Mouse (Mus musculus) lung, postnatal 0 days (tissue): ENCODE measurements around the gene Uimc1. TPM values are rescaled to one million over a fixed set of nuclear protein-coding genes. Genes with fewer than 3 reads are reported as not detected.

Experiments
- ATAC-seq: fragments of 200-750 bp; cut with Nextera tagmentation; 2 replicates; pipeline ENCODE4 v1.8.0; 2017; ENCODE audit warnings: moderate library complexity
- DNase-seq: peaks from one replicate; pipeline ENCODE4 v3.0.0-alpha.2; 2016; ENCODE audit warnings: low spot score
- H3K27ac ChIP-seq: fragments of 300-500 bp; sonication (generic); 2 replicates; pipeline ENCODE4 v1.5.1; 2014; ENCODE audit warnings: antibody characterized with exemption, mild to moderate bottlenecking, low read length, mixed read lengths
- H3K27me3 ChIP-seq: fragments of 300-500 bp; sonication (generic); replicated peaks from 2 replicates; pipeline ENCODE4 v1.6.1; 2014; ENCODE audit warnings: low read length, mixed read lengths; ENCODE audit not compliant: insufficient read depth
- H3K36me3 ChIP-seq: fragments of 300-500 bp; sonication (generic); 2 replicates; pipeline ENCODE4 v1.6.1; 2014; ENCODE audit warnings: low read length, mixed read lengths; ENCODE audit not compliant: insufficient read depth
- H3K4me1 ChIP-seq: fragments of 300-500 bp; sonication (generic); 2 replicates; pipeline ENCODE4 v1.6.1; 2014; ENCODE audit warnings: antibody characterized with exemption, low read depth, low read length, mixed read lengths; ENCODE audit not compliant: insufficient read depth
- H3K4me2 ChIP-seq: fragments of 300-500 bp; sonication (generic); replicated peaks from 2 replicates; pipeline ENCODE4 v1.6.1; 2014; ENCODE audit warnings: low read depth, mild to moderate bottlenecking, low read length, moderate library complexity, mixed read lengths
- H3K4me3 ChIP-seq: fragments of 300-500 bp; sonication (generic); 2 replicates; pipeline ENCODE4 v1.5.1; 2014; ENCODE audit warnings: low read depth, low read length
- H3K9ac ChIP-seq: fragments of 300-500 bp; sonication (generic); replicated peaks from 2 replicates; pipeline ENCODE4 v1.6.1; 2014; ENCODE audit warnings: low read depth, mild to moderate bottlenecking
- H3K9me3 ChIP-seq: fragments of 300-500 bp; sonication (generic); 2 replicates; pipeline ENCODE4 v1.6.1; 2016; ENCODE audit warnings: low read length, mixed read lengths
- CTCF ChIP-seq: IDR thresholded peaks from 2 replicates; pipeline ENCODE4 v1.5.1; 2016; ENCODE audit warnings: antibody characterized with exemption, mild to moderate bottlenecking
- EP300 ChIP-seq: IDR thresholded peaks from 2 replicates; pipeline ENCODE4 v1.6.1; 2016; ENCODE audit warnings: antibody characterized with exemption, mild to moderate bottlenecking, control low read depth
- WGBS: fragments of 180-500 bp; shearing (Covaris S2); extraction: QIAGEN DNeasy Blood & Tissue Kit; methylation state at CpG from one replicate; pipeline ENCODE4 v1.1.7; 2014; 5-methylcytosine and 5-hydroxymethylcytosine counted together
- polyA plus RNA-seq: library from polyadenylated mRNA; unstranded; fragments of >200 nt; fragmentation: Nextera tagmentation; extraction: Ambion mirVana; gene quantifications from 2 replicates; pipeline ENCODE4 v1.2.1, GENCODE M21; 2015

The Uimc1 gene
- polyA plus RNA-seq, 1 experiment from 2014 or later: 21.6 TPM

- H3K36me3 ChIP-seq: no peaks in the 10 kb centered on the region
- H3K4me1 ChIP-seq: no peaks in the 10 kb centered on the region
- TF ChIP-seq CTCF (no peak), EP300 (no peak)
- 27% methylated on average over 4 of the region's 4 CpGs for WGBS
- no peaks in the 10 kb centered on the region for H3K9me3 ChIP-seq
- no peak overlapping the region for H3K27ac ChIP-seq
- no peaks in the 10 kb centered on the region for H3K27me3 ChIP-seq
- no peak overlapping the region for H3K4me2 ChIP-seq
- no peak overlapping the region for H3K9ac ChIP-seq
- H3K4me3 ChIP-seq: no peak overlapping the region
- DNase-seq (no peak), ATAC-seq (no peak)
Observed at GRCm38 (mm10) chr13:54994576-54994975, 105.5 kb downstream of the Uimc1 start.

GRCm38 (mm10) chr13:54992215-54992614 lies 107.9 kb downstream of the Uimc1 start:
- Histone ChIP-seq H3K4me3 (no peak overlapping the region), H3K9me3 (no peaks in the 10 kb centered on the region), H3K9ac (no peak overlapping the region), H3K27me3 (no peaks in the 10 kb centered on the region), H3K36me3 (no peaks in the 10 kb centered on the region), H3K4me1 (no peaks in the 10 kb centered on the region), H3K4me2 (no peak overlapping the region), H3K27ac (no peak overlapping the region)
- DNase-seq: no peak
- no peak for ATAC-seq
- WGBS: 89% methylated on average over 7 of the region's 7 CpGs
- no peak for TF ChIP-seq EP300
- no peak for TF ChIP-seq CTCF

DNA sequence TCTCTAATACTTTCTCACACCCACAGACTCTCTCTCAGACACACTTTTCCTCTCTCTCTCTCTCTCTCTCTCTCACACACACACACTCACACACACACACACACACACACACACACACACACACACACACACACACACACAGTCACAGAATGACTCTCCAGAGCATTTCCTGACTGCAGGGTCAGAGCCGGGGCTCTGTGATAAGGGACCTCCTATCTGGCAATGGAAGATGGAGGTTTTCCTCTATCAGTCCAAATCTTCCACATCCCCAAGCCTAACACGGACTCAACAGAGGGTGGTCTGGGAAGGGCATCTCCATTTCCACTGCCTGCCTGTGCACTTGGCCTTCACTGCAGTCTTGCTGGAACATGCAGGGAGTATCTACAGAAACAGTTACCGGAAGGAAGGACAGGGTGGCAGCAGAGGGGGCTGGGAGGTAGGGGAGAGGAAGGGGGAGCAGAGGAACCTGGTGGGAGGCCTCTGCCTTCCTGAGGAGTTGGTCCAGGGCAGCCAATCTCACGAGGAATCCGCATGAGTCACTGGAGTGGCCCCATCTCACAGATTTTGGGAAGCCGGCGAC lies 111.8 kb downstream of the Uimc1 start:
- Histone ChIP-seq H3K36me3 (no peaks in the 10 kb centered on the region), H3K27ac (no peak overlapping the region), H3K4me3 (no peak overlapping the region), H3K4me2 (no peak overlapping the region), H3K4me1 (no peaks in the 10 kb centered on the region), H3K27me3 (no peaks in the 10 kb centered on the region), H3K9me3 (no peaks in the 10 kb centered on the region), H3K9ac (no peak overlapping the region)
- DNase-seq: no peak
- TF ChIP-seq EP300 (no peak), CTCF (no peak)
- WGBS: 28% methylated on average over 7 of the region's 7 CpGs
- ATAC-seq: no peak; the same call in 1 of the 2 replicates

DNA sequence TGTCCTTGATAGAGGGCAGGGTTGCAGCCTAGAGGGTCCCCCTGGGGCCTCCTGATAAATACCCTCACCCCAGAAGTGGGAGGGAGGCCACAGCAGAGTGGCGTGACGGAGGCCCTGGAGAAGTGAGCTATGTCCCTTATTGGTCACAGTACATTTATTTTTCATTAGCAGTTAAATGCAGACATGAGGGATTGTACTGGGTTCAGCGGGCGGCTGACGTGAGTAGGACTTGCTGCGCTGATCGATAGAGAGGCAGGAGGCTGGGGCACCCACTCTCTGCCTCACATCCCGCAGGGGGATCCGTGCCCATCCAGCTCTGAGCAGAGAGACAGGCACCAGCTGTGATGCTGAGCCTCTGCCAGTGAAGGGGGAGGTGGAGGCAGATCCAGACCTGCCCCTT lies 112.7 kb downstream of the Uimc1 start:
- TF ChIP-seq EP300: no peak
- TF ChIP-seq CTCF: no peak
- Histone ChIP-seq H3K9me3 (no peaks in the 10 kb centered on the region), H3K4me1 (no peaks in the 10 kb centered on the region), H3K27me3 (no peaks in the 10 kb centered on the region), H3K4me2 (no peak overlapping the region), H3K4me3 (no peak overlapping the region), H3K27ac (no peak overlapping the region), H3K9ac (no peak overlapping the region), H3K36me3 (no peaks in the 10 kb centered on the region)
- DNase-seq: no peak
- no peak for ATAC-seq
- 76% methylated on average over 9 of the region's 9 CpGs for WGBS

GRCm38 (mm10) chr13:54983614-54984013 lies 116.5 kb downstream of the Uimc1 start:
- no peaks in the 10 kb centered on the region for H3K9me3 ChIP-seq
- no peaks in the 10 kb centered on the region for H3K4me1 ChIP-seq
- no peak overlapping the region for H3K9ac ChIP-seq
- TF ChIP-seq CTCF (peak; percentile 50), EP300 (no peak)
- no peak for DNase-seq
- no peak overlapping the region for H3K4me2 ChIP-seq
- ATAC-seq: no peak
- no peaks in the 10 kb centered on the region for H3K36me3 ChIP-seq
- no peak overlapping the region for H3K4me3 ChIP-seq
- WGBS: 60% methylated on average over 2 of the region's 2 CpGs
- no peaks in the 10 kb centered on the region for H3K27me3 ChIP-seq
- H3K27ac ChIP-seq: no peak overlapping the region

DNA sequence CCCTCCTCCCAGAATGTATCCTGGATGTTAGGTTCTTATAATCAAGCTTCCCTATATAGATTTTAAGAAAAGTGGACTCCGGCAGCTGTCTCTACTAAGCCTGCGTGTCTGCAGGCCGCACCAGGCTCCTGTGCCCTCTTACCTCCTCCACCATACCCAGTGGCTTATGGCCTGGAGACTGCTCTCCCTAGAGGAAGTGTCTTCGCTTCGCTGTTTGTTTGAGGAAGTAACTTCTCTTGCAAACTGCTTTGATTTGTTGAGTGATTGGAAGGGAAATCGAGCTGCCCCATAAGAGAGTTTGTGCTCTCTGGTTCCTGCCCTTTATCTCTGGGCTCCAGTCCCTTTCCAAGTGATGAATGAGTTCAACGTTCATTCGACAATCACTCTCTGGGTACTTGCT lies 117.1 kb downstream of the Uimc1 start:
- ATAC-seq: no peak
- Histone ChIP-seq H3K36me3 (no peaks in the 10 kb centered on the region), H3K4me1 (no peaks in the 10 kb centered on the region), H3K4me2 (no peak overlapping the region), H3K27ac (no peak overlapping the region), H3K4me3 (no peak overlapping the region), H3K9ac (no peak overlapping the region), H3K9me3 (no peaks in the 10 kb centered on the region), H3K27me3 (no peaks in the 10 kb centered on the region)
- peak; percentile 12 for DNase-seq
- TF ChIP-seq EP300: no peak
- TF ChIP-seq CTCF: no peak
- 59% methylated on average over 8 of the region's 8 CpGs for WGBS

- Histone ChIP-seq H3K9ac (no peak overlapping the region), H3K4me3 (no peak overlapping the region), H3K9me3 (no peaks in the 10 kb centered on the region), H3K27ac (no peak overlapping the region), H3K4me1 (no peaks in the 10 kb centered on the region), H3K27me3 (no peaks in the 10 kb centered on the region), H3K36me3 (no peaks in the 10 kb centered on the region), H3K4me2 (no peak overlapping the region)
- TF ChIP-seq EP300 (no peak), CTCF (no peak)
- DNase-seq: no peak
- ATAC-seq: no peak
- 75% methylated on average over 11 of the region's 12 CpGs for WGBS
Observed at GRCm38 (mm10) chr13:54980957-54981356, 119.1 kb downstream of the Uimc1 start.
